Comparison of ENCODE assay signal across 17 mouse cellular contexts in genomic region chr12:69926716-69927115, GRCm38 (mm10). TPM values are rescaled to one million over a fixed set of nuclear protein-coding genes. Genes with fewer than 3 reads are reported as not detected.
DNase-seq lines count a peak whose midpoint lies in the region; ATAC-seq and TF ChIP-seq lines count a peak whose summit lies in the region.
"Had no signal": no experiment of that assay in that cellular context is flagged by ENCODE, and none has a peak within 500 bp of the region (broad histone marks: within the 10 kb centered on the region; RNA-seq: fewer than 3 reads in every experiment).

No protein-coding gene starts in this region.

- 0 out of 2 replicates have a peak, but pooled peaks have one; percentile 38 for TF ChIP-seq EP300 in liver, embryonic 14.5 days (IDR thresholded peaks at IDR 0.05; ENCODE audit: low read depth)

- H3K9ac ChIP-seq in liver, embryonic 14.5 days (replicated peaks): no peak overlapping the region
- H3K9ac ChIP-seq: heart, embryonic 15.5 days; limb, embryonic 12.5 days had no signal

- 24% methylated on average over 7 of the region's 7 CpGs for WGBS in liver, embryonic 14.5 days (ENCODE audit: insufficient replicate concordance)

- H3K27ac ChIP-seq in liver, embryonic 14.5 days: no peak overlapping the region
- H3K27ac ChIP-seq: heart, embryonic 15.5 days; hindbrain, embryonic 10.5 days; kidney, postnatal 0 days; limb, embryonic 12.5 days; stomach, postnatal 0 days had no signal

- 0 out of 4 replicates have a peak overlapping the region, but pooled peaks of 1 of the 2 experiments have one; percentile 8 for H3K4me3 ChIP-seq in liver, embryonic 14.5 days (ENCODE audit: insufficient read depth in 1 of 2, low read depth in 2 of 2, low read length in 2 of 2)
- H3K4me3 ChIP-seq: heart, embryonic 15.5 days; hindbrain, embryonic 10.5 days; limb, embryonic 12.5 days had no signal

- no peak for TF ChIP-seq CTCF in liver, embryonic 14.5 days (IDR thresholded peaks at IDR 0.05; ENCODE audit: low read depth)

- H3K4me1 ChIP-seq in liver, embryonic 14.5 days (replicated peaks; ENCODE audit: control insufficient read depth in 2 of 2, insufficient read depth in 2 of 2, low read length in 1 of 2): peaks cover 7 to 21% of the 10 kb centered on the region in 2 experiments; a peak in 3 of 4 replicates
- H3K4me1 ChIP-seq: heart, embryonic 15.5 days; hindbrain, embryonic 10.5 days; limb, embryonic 12.5 days had no signal

- no peaks in the 10 kb centered on the region for H3K36me3 ChIP-seq in liver, embryonic 14.5 days (replicated peaks; ENCODE audit: control insufficient read depth, insufficient read depth, low read depth)
- H3K36me3 ChIP-seq: heart, embryonic 15.5 days; limb, embryonic 12.5 days had no signal

- H3K27me3 ChIP-seq in liver, embryonic 14.5 days (ENCODE audit: control insufficient read depth, insufficient read depth, low read length): no peaks in the 10 kb centered on the region
- H3K27me3 ChIP-seq: heart, embryonic 15.5 days; limb, embryonic 12.5 days had no signal

- peak overlapping the region; percentile 14 for H3K4me2 ChIP-seq in liver, embryonic 14.5 days (ENCODE audit: low read depth)
- H3K4me2 ChIP-seq: heart, embryonic 15.5 days; limb, embryonic 12.5 days; midbrain, embryonic 11.5 days had no signal

- DNase-seq in thymus, postnatal 4 days: peak; percentile 7
- DNase-seq in thymus, postnatal 0 days (ENCODE audit: low spot score): no peak
- peak; percentile 67 for DNase-seq in ZHBTc4 (ENCODE audit: low read depth, low spot score)
- peak; percentile 41 to 47 (median 46) for DNase-seq in liver, embryonic 14.5 days (ENCODE audit: low read depth in 3 of 3, low spot score in 3 of 3)
- no peak for DNase-seq in adrenal gland, postnatal 14 days
- no peak for DNase-seq in adrenal gland, postnatal 25 days
- DNase-seq: adrenal gland, adult 2 months; cerebellum, adult 9-10 months; lung, postnatal 10 days had no signal

- H3K9me3 ChIP-seq in liver, embryonic 14.5 days (ENCODE audit: control insufficient read depth, low read length): no peaks in the 10 kb centered on the region
- H3K9me3 ChIP-seq: heart, embryonic 15.5 days; hindbrain, embryonic 10.5 days; limb, embryonic 12.5 days had no signal

- ATAC-seq in liver, embryonic 14.5 days (ENCODE audit: insufficient read depth): peak; percentile 65; the same call in 1 of the 2 replicates
- no peak for ATAC-seq in inflammation-experienced regulatory T-cells, adult 6 months
- ATAC-seq: CD4-positive, CD25-positive, alpha-beta regulatory T cell, adult 4 months had no signal

RNA-seq across cellular contexts. Expression of gene Map4k5, which starts 33.7 kb away (rescaled TPM):
- polyA plus RNA-seq in thymus, postnatal 0 days (2015; fragmentation: Nextera tagmentation; extraction: Ambion mirVana): 11.9 and 15.3 TPM in 2 replicates
- 9.8 and 13.6 TPM in 2 replicates for polyA plus RNA-seq in liver, embryonic 14.5 days (2012; rRNA removed)
- 26.9 and 30.7 TPM in 2 replicates for polyA plus RNA-seq in liver, embryonic 14.5 days (2014; fragmentation: Nextera tagmentation; extraction: Ambion mirVana)
- polyA plus RNA-seq in inflammation-experienced regulatory T-cells, adult 6 months (2017; shearing (Covaris generic)): 1 to 10 TPM; 1.1 to 4.8 (median 4.6) TPM
- 31.4 and 34.4 TPM in 2 replicates for total RNA-seq in adrenal gland, postnatal 14 days (2021)
- 35.4 and 37.4 TPM in 2 replicates for total RNA-seq in adrenal gland, postnatal 25 days (2021)

RNA-seq across cellular contexts. Expression of gene Atl1, which starts 34.3 kb away (rescaled TPM):
- polyA plus RNA-seq in thymus, postnatal 0 days (2015; fragmentation: Nextera tagmentation; extraction: Ambion mirVana): 1.8 and 1.9 TPM in 2 replicates
- 0.43 and 0.73 TPM in 2 replicates for polyA plus RNA-seq in liver, embryonic 14.5 days (2012; rRNA removed)
- 1.1 and 2.1 TPM in 2 replicates for polyA plus RNA-seq in liver, embryonic 14.5 days (2014; fragmentation: Nextera tagmentation; extraction: Ambion mirVana)
- polyA plus RNA-seq in inflammation-experienced regulatory T-cells, adult 6 months (2017; shearing (Covaris generic)): under 1 TPM; 0.10 to 0.75 (median 0.42) TPM
- total RNA-seq in adrenal gland, postnatal 14 days (2021): 5.4 and 11.5 TPM in 2 replicates
- total RNA-seq in adrenal gland, postnatal 25 days (2021): 6.3 and 8.0 TPM in 2 replicates

Comparison
In these comparisons a context has a peak if more than half of its experiments do, and no peak if none do; other contexts are left out.
1. DNase-seq: peak in thymus, postnatal 4 days (single experiment), ZHBTc4 (single experiment) and liver, embryonic 14.5 days (3 of 3); none in thymus, postnatal 0 days (single experiment), adrenal gland, postnatal 14 days (single experiment) and adrenal gland, postnatal 25 days (single experiment).